Mouse (Mus musculus): Measurements from ENCODE around the gene Oasl1. TPM values are rescaled to one million over a fixed set of nuclear protein-coding genes. Genes with fewer than 3 reads are reported as not detected.

The Oasl1 gene
- polyA plus RNA-seq, 1 experiment from 2014 or later: 1.3 TPM

GRCm38 (mm10) chr5:114958069-114958468 lies 35.0 kb downstream of the Oasl1 start:
- Histone ChIP-seq H3K27me3 (replicated peaks; ENCODE audit: control insufficient read depth, insufficient read depth, low read length) (no peaks in the 10 kb centered on the region), H3K4me3 (ENCODE audit: low read length) (no peak overlapping the region), H3K4me1 (ENCODE audit: control insufficient read depth, insufficient read depth, low read length) (no peaks in the 10 kb centered on the region), H3K4me2 (ENCODE audit: low read depth, low read length) (no peak overlapping the region), H3K9me3 (ENCODE audit: control insufficient read depth, low read length) (no peaks in the 10 kb centered on the region), H3K9ac (ENCODE audit: low read depth, low read length) (no peak overlapping the region), H3K27ac (ENCODE audit: low read length) (no peak overlapping the region), H3K36me3 (ENCODE audit: control insufficient read depth, insufficient read depth, low read length) (peaks cover 3% of the 10 kb centered on the region; the same call in 1 of the 2 replicates)
- 90% methylated on average over 5 of the region's 5 CpGs for WGBS
- no peak for ATAC-seq

DNA sequence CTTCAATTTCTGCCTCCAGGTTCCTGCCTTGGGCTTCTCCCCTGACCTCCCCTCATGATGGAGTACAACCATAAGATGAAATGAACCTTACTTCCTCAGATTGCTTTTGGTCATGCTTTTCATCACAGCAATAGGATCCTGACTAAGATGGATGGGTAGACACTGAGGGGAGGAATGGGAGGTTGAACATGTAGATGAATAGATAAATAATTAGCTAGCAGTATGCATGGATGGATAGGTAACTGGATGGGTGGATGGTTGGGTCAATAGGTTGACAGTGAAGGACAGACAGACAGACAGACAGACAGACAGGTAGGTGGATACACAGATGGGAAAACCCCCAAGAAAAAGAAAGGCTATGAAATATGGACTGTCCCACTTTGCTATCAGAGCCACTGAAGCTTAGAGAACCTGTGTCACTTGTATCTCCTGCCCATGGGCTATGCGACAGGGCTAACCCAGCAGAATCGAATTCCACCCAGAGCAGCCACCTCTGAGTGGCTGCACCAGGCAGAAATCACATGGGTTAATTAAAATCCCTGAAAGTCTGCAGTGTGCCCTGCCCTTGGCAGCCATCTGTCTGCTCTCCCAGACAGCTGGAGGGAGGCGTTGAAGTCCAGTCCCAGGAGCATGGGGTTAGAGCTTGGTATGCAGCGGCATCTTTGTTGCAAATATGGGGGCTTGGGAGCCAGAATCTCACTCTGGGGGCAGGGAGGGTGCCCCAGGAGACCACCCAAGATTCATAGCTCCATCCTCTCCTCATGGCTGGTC lies 38.7 kb downstream of the Oasl1 start:
- no peak overlapping the region; the same call in 1 of the 2 replicates for H3K9ac ChIP-seq (ENCODE audit: low read depth, low read length)
- peaks cover 3% of the 10 kb centered on the region; the same call in 1 of the 2 replicates for H3K36me3 ChIP-seq (ENCODE audit: control insufficient read depth, insufficient read depth, low read length)
- ATAC-seq: no peak
- no peak overlapping the region for H3K27ac ChIP-seq (ENCODE audit: low read length)
- 48% methylated on average over 4 of the region's 4 CpGs for WGBS
- no peaks in the 10 kb centered on the region; the same call in 1 of the 2 replicates for H3K4me1 ChIP-seq (ENCODE audit: control insufficient read depth, insufficient read depth, low read length)
- H3K9me3 ChIP-seq (ENCODE audit: control insufficient read depth, low read length): no peaks in the 10 kb centered on the region
- no peak overlapping the region for H3K4me3 ChIP-seq (ENCODE audit: low read length)
- no peak overlapping the region for H3K4me2 ChIP-seq (ENCODE audit: low read depth, low read length)
- H3K27me3 ChIP-seq (replicated peaks; ENCODE audit: control insufficient read depth, insufficient read depth, low read length): no peaks in the 10 kb centered on the region

DNA sequence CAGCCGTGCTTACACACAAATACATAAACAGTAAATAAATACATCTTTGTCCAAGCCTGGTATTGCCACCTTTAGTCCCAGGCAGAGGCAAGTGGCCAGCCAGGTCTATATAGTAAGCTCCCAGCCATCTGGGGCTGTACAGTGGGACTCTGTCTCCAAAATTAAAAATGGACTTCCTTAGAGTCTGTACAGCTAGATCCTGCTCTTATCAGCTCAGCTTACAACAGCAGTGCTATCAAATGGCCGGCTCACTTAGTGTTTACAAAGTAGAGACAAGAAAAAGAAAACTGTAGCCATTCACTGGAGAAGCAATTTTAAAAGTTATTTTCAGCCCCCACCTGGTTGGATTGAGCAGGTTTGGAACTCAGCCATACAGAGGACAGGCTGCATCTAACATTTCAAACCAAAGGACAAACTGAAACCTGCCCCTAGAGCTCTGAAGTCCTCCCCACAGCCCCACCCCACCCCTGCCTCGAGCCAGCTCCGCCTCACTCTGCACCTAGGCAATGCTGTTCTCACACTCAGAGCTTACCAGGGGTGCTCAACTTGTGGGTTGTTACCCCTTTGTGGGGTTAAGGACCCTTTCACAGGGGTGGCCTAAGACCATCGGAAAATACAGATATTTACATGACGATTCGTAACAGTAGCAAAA lies 41.4 kb downstream of the Oasl1 start:
- Histone ChIP-seq H3K36me3 (ENCODE audit: control insufficient read depth, insufficient read depth, low read length) (peaks cover 3% of the 10 kb centered on the region; the same call in 1 of the 2 replicates), H3K4me2 (ENCODE audit: low read depth, low read length) (peak overlapping the region; percentile 46), H3K9me3 (ENCODE audit: control insufficient read depth, low read length) (no peaks in the 10 kb centered on the region), H3K27ac (ENCODE audit: low read length) (peak overlapping the region; percentile 91), H3K27me3 (replicated peaks; ENCODE audit: control insufficient read depth, insufficient read depth, low read length) (no peaks in the 10 kb centered on the region), H3K4me1 (ENCODE audit: control insufficient read depth, insufficient read depth, low read length) (peaks cover 2% of the 10 kb centered on the region; the same call in 1 of the 2 replicates), H3K9ac (ENCODE audit: low read depth, low read length) (peak overlapping the region; percentile 27; the same call in 1 of the 2 replicates), H3K4me3 (ENCODE audit: low read length) (peak overlapping the region; percentile 23)
- WGBS: 38% methylated on average over 7 of the region's 7 CpGs
- ATAC-seq: peak; percentile 73

GRCm38 (mm10) chr5:114964967-114965898 lies 42.2 kb downstream of the Oasl1 start:
- peak overlapping the region; percentile 46 for H3K4me2 ChIP-seq (ENCODE audit: low read depth, low read length)
- peaks cover 2% of the 10 kb centered on the region; the same call in 1 of the 2 replicates for H3K4me1 ChIP-seq (ENCODE audit: control insufficient read depth, insufficient read depth, low read length)
- peak overlapping the region; percentile 23 for H3K4me3 ChIP-seq (ENCODE audit: low read length)
- H3K36me3 ChIP-seq (ENCODE audit: control insufficient read depth, insufficient read depth, low read length): no peaks in the 10 kb centered on the region
- peak overlapping the region; percentile 91 for H3K27ac ChIP-seq (ENCODE audit: low read length)
- H3K27me3 ChIP-seq (replicated peaks; ENCODE audit: control insufficient read depth, insufficient read depth, low read length): no peaks in the 10 kb centered on the region
- 39% methylated on average over 17 of the region's 17 CpGs for WGBS
- peak; percentile 81 for ATAC-seq
- peak overlapping the region; percentile 27 for H3K9ac ChIP-seq (ENCODE audit: low read depth, low read length)
- H3K9me3 ChIP-seq (ENCODE audit: control insufficient read depth, low read length): no peaks in the 10 kb centered on the region

GRCm38 (mm10) chr5:114967523-114968268 lies 44.7 kb downstream of the Oasl1 start:
- Histone ChIP-seq H3K9me3 (ENCODE audit: control insufficient read depth, low read length) (no peaks in the 10 kb centered on the region), H3K36me3 (ENCODE audit: control insufficient read depth, insufficient read depth, low read length) (no peaks in the 10 kb centered on the region), H3K4me3 (ENCODE audit: low read length) (peak overlapping the region; percentile 66), H3K27me3 (replicated peaks; ENCODE audit: control insufficient read depth, insufficient read depth, low read length) (no peaks in the 10 kb centered on the region), H3K4me2 (ENCODE audit: low read depth, low read length) (peak overlapping the region; percentile 61), H3K4me1 (ENCODE audit: control insufficient read depth, insufficient read depth, low read length) (peaks cover 2% of the 10 kb centered on the region; the same call in 1 of the 2 replicates), H3K9ac (ENCODE audit: low read depth, low read length) (peak overlapping the region; percentile 88), H3K27ac (ENCODE audit: low read length) (peak overlapping the region; percentile 96)
- 28% methylated on average over 14 of the region's 14 CpGs for WGBS
- no peak for ATAC-seq

- H3K9ac ChIP-seq (ENCODE audit: low read depth, low read length): peak overlapping the region; percentile 88
- H3K27ac ChIP-seq (ENCODE audit: low read length): peak overlapping the region; percentile 96
- H3K36me3 ChIP-seq (ENCODE audit: control insufficient read depth, insufficient read depth, low read length): no peaks in the 10 kb centered on the region
- H3K27me3 ChIP-seq (replicated peaks; ENCODE audit: control insufficient read depth, insufficient read depth, low read length): no peaks in the 10 kb centered on the region
- ATAC-seq: peak; percentile 7
- peak overlapping the region; percentile 66 for H3K4me3 ChIP-seq (ENCODE audit: low read length)
- peaks cover 2% of the 10 kb centered on the region; the same call in 1 of the 2 replicates for H3K4me1 ChIP-seq (ENCODE audit: control insufficient read depth, insufficient read depth, low read length)
- 21% methylated on average over 7 of the region's 7 CpGs for WGBS
- H3K9me3 ChIP-seq (ENCODE audit: control insufficient read depth, low read length): no peaks in the 10 kb centered on the region
- H3K4me2 ChIP-seq (ENCODE audit: low read depth, low read length): peak overlapping the region; percentile 61
Measured at GRCm38 (mm10) chr5:114968651-114969050, 45.6 kb downstream of the Oasl1 start.

GRCm38 (mm10) chr5:114969064-114969463 lies 46.0 kb downstream of the Oasl1 start:
- Histone ChIP-seq H3K4me1 (ENCODE audit: control insufficient read depth, insufficient read depth, low read length) (peaks cover 4% of the 10 kb centered on the region; the same call in 1 of the 2 replicates), H3K9me3 (ENCODE audit: control insufficient read depth, low read length) (no peaks in the 10 kb centered on the region), H3K9ac (ENCODE audit: low read depth, low read length) (peak overlapping the region; percentile 88), H3K36me3 (ENCODE audit: control insufficient read depth, insufficient read depth, low read length) (no peaks in the 10 kb centered on the region), H3K4me3 (ENCODE audit: low read length) (peak overlapping the region; percentile 66), H3K27ac (ENCODE audit: low read length) (peak overlapping the region; percentile 96), H3K4me2 (ENCODE audit: low read depth, low read length) (peak overlapping the region; percentile 61), H3K27me3 (replicated peaks; ENCODE audit: control insufficient read depth, insufficient read depth, low read length) (no peaks in the 10 kb centered on the region)
- 8% methylated on average over 4 of the region's 4 CpGs for WGBS
- peak; percentile 49 for ATAC-seq

- 41% methylated on average over 13 of the region's 13 CpGs for WGBS
- 0 out of 2 replicates have a peak, but pooled peaks cover 5% of the 10 kb centered on the region for H3K4me1 ChIP-seq (ENCODE audit: control insufficient read depth, insufficient read depth, low read length)
- 0 out of 2 replicates have a peak overlapping the region, but pooled peaks have one; percentile 28 for H3K4me2 ChIP-seq (ENCODE audit: low read depth, low read length)
- H3K36me3 ChIP-seq (ENCODE audit: control insufficient read depth, insufficient read depth, low read length): no peaks in the 10 kb centered on the region
- peak overlapping the region; percentile 96 for H3K27ac ChIP-seq (ENCODE audit: low read length)
- peak overlapping the region; percentile 66 for H3K4me3 ChIP-seq (ENCODE audit: low read length)
- peak overlapping the region; percentile 88 for H3K9ac ChIP-seq (ENCODE audit: low read depth, low read length)
- no peaks in the 10 kb centered on the region for H3K9me3 ChIP-seq (ENCODE audit: control insufficient read depth, low read length)
- no peaks in the 10 kb centered on the region for H3K27me3 ChIP-seq (replicated peaks; ENCODE audit: control insufficient read depth, insufficient read depth, low read length)
- ATAC-seq: no peak
Measured at GRCm38 (mm10) chr5:114969609-114970215, 46.7 kb downstream of the Oasl1 start.

Data from intestine, embryonic 16.5 days (tissue).